Mouse (Mus musculus) limb, embryonic 13.5 days (tissue): ENCODE data around the gene Fgf15. TPM values are rescaled to one million over a fixed set of nuclear protein-coding genes. Genes with fewer than 3 reads are reported as not detected.

Experiments used
- ATAC-seq: fragments of 200-750 bp; cut with Nextera tagmentation; 2 replicates; pipeline ENCODE4 v1.8.0; 2017; ENCODE audit warnings: low read depth, moderate number of reproducible peaks, moderate TSS enrichment; ENCODE audit not compliant: low FRiP score
- H3K27ac ChIP-seq: fragments of 300-500 bp; sonication (generic); 2 replicates; pipeline ENCODE4 v1.5.1; 2015; ENCODE audit warnings: inconsistent platforms, mild to moderate bottlenecking, moderate library complexity
- H3K27me3 ChIP-seq: fragments of 300-500 bp; sonication (generic); 2 replicates; pipeline ENCODE4 v1.6.1; 2015; ENCODE audit warnings: mild to moderate bottlenecking, inconsistent platforms
- H3K36me3 ChIP-seq: fragments of 300-500 bp; sonication (generic); 2 replicates; pipeline ENCODE4 v1.6.1; 2015; ENCODE audit warnings: inconsistent platforms, mild to moderate bottlenecking, moderate library complexity
- H3K4me1 ChIP-seq: fragments of 300-500 bp; sonication (generic); 2 replicates; pipeline ENCODE4 v1.6.1; 2015; ENCODE audit warnings: inconsistent platforms
- H3K4me2 ChIP-seq: fragments of 300-500 bp; sonication (generic); replicated peaks from 2 replicates; pipeline ENCODE4 v1.6.1; 2015; ENCODE audit warnings: inconsistent platforms, mild to moderate bottlenecking, moderate library complexity
- H3K4me3 ChIP-seq: fragments of 300-500 bp; sonication (generic); 2 replicates; pipeline ENCODE4 v1.5.1; 2015; ENCODE audit warnings: moderate library complexity, mild to moderate bottlenecking, inconsistent platforms
- H3K9ac ChIP-seq: fragments of 300-500 bp; sonication (generic); 2 replicates; pipeline ENCODE4 v1.6.1; 2015; ENCODE audit warnings: mild to moderate bottlenecking, inconsistent platforms
- H3K9me3 ChIP-seq: fragments of 300-500 bp; sonication (generic); 2 replicates; pipeline ENCODE4 v1.6.1; 2016; ENCODE audit warnings: inconsistent platforms
- WGBS: fragments of 180-500 bp; shearing (Covaris S2); methylation state at CpG from one replicate; pipeline ENCODE4 v1.1.7; 2015; 5-methylcytosine and 5-hydroxymethylcytosine counted together
- polyA plus RNA-seq: library from polyadenylated mRNA; unstranded; fragments of >200 nt; fragmentation: Nextera tagmentation; extraction: Ambion mirVana; gene quantifications from 2 replicates; pipeline ENCODE4 v1.2.1, GENCODE M21; 2015

Gene Fgf15
- polyA plus RNA-seq, 1 experiment from 2014 or later = 0.22 TPM

DNA sequence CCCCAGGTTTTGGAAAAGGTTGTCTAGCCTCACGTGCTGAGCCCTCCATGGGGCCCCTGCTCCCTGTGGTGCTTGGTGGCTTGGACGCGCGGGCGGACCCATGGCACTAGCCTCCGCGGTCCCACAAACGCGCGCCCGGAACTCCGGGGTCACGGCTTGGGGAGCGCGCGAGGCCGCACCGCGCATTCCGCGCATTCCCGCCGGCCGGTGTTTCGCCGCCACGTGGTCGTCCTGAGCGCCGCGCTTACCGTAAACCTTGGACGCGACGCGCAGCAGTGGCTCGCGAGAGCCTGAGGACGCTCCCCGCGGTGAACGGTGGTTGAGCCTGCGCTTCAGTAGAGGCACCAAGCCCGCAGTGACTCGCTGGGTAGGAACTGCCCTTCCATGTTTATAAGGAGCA is 46.9 kb downstream of the Fgf15 start:
- no peaks in the 10 kb centered on the region for H3K36me3 ChIP-seq
- H3K27me3 ChIP-seq = no peaks in the 10 kb centered on the region
- H3K9ac ChIP-seq = peak overlapping the region; percentile 72
- peak; percentile 21; the same call in 1 of the 2 replicates for ATAC-seq
- H3K4me3 ChIP-seq = peak overlapping the region; percentile 75
- no peaks in the 10 kb centered on the region for H3K9me3 ChIP-seq
- under 1% methylated on average over 45 of the region's 45 CpGs for WGBS
- H3K27ac ChIP-seq = peak overlapping the region; percentile 96
- peak overlapping the region; percentile 96 for H3K4me2 ChIP-seq
- peaks cover 35% of the 10 kb centered on the region for H3K4me1 ChIP-seq

Other genes starting within 250 kb of the Fgf15 start
- gene Ano1, start 144.6 kb upstream of the Fgf15 start, polyA plus RNA-seq = 5.6 TPM in 2 replicates
- gene Fgf3, start 58.4 kb upstream of the Fgf15 start, polyA plus RNA-seq = 0.23 and 0.25 TPM in 2 replicates
- 0.79 and 1.1 TPM in 2 replicates for gene Fgf4, start 49.2 kb upstream of the Fgf15 start, polyA plus RNA-seq
- 27.5 and 32.9 TPM in 2 replicates for gene LTO1, start 18.6 kb downstream of the Fgf15 start, polyA plus RNA-seq
- gene Ccnd1, start 43.4 kb downstream of the Fgf15 start, polyA plus RNA-seq = 167 and 169 TPM in 2 replicates